Mouse (Mus musculus): ENCODE measurements at regions not wholly inside any gene's neighbourhood (a gene's known extent, or its start where the extent isn't known, plus 50 kb on each side); places are given as distances from the start of the nearest gene placed in this dataset.

DNA sequence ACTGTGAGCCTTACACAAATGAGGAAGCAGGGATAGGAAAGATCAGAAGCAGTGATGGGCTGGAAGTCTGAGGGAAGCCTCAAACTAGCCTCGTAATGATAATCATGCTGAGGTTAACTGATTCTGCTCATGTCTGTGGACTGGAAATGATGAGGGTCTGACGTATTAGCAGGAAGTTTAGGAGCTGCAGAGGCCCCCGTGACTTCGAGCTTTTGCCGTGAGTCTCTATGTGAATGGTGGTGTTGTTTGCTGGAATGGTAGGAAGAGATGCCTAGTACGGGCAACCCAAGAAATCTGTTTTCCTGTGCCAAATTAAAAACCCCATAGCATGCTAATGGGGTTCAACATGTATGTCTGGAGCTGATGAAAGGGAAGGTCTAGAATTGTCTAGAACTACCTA, 270.0 kb upstream of the Slc7a11 start:
- TF ChIP-seq CTCF (IDR thresholded peaks at IDR 0.05; ENCODE audit: extremely low read depth, insufficient read depth, low read length) (no peak), POLR2A (IDR thresholded peaks at IDR 0.05; ENCODE audit: extremely low read depth, insufficient read depth, low read length) (no peak)

All from cortical plate, adult 2 months (tissue).